Mouse (Mus musculus): ENCODE data around the gene Dpyd.

DNA sequence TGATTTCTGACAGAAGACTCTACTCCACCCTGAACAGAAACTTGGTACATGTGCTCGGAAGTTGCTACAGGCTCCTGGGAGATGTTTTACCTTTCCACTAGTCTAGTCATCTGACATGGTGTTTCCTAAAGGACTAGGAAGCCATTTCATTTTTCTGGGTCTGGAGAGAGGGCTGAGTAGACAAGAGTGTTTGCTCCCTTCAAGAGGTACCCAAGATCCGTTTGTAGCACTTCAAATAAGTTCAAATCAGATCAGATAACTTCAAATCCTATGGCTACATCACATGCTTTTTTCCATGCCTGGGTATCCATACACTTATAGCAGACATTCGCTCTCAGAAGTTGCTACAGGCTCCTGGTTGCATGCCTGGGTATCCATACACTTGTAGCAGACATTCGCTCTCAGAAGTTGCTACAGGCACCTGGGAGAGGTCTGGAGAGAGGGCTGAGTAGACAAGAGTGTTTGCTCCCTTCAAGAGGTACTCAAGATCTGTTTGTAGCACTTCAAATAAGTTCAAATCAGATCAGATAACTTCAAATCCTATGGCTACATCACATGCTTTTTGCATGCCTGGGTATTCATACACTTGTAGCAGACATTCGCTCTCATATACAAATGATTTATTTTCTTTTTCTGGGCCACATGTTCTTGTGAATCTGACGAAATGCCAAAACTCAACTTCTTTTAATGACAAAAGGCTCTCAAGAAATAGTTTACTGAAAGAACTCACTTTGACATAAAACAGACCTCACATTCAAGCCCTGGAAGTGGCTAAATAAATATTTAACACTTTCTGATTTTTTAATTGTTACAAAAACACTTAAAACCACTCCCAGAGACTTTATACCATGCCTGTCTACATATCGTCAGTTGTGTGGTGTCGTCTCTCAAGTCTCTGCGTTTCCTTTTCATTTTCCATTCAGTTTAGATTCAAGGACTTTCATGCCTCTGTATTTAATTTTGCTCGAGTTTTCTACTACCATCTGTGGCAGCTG, 307.5 kb downstream of the Dpyd start:
- TF ChIP-seq CTCF (IDR thresholded peaks at IDR 0.05; ENCODE audit: low read depth) (no peak), EP300 (optimal IDR thresholded peaks at IDR 0.05) (no peak)

All from stomach, postnatal 0 days (tissue).